Mouse (Mus musculus): ENCODE results near the gene Slfn2. TPM values are rescaled to one million over a fixed set of nuclear protein-coding genes. Genes with fewer than 3 reads are reported as not detected.

The Slfn2 gene
- total RNA-seq, 2 experiments from 2014 or later: 1.1 to 1.8 TPM

- intact Hi-C loops (cut with DNase I): no loop called here
- no peak for DNase-seq (ENCODE audit: low spot score in 2 of 2)
Measured at GRCm38 (mm10) chr11:83067982-83068694, 3.2 kb downstream of the Slfn2 start.

GRCm38 (mm10) chr11:83070321-83070970 lies 5.5 kb downstream of the Slfn2 start:
- intact Hi-C loops (cut with DNase I): no loop called here
- DNase-seq (ENCODE audit: low spot score in 2 of 2): no peak

- intact Hi-C loops (cut with DNase I): no loop called here
- DNase-seq (ENCODE audit: low spot score in 2 of 2): no peak
Measured at GRCm38 (mm10) chr11:83077714-83078422, 13.0 kb downstream of the Slfn2 start.

GRCm38 (mm10) chr11:83078423-83079140 lies 13.7 kb downstream of the Slfn2 start:
- intact Hi-C loops (cut with DNase I): no loop called here
- DNase-seq (ENCODE audit: low spot score in 2 of 2): no peak

- DNase-seq (ENCODE audit: low spot score in 2 of 2): no peak
- intact Hi-C loops (cut with DNase I): no loop called here
Measured at GRCm38 (mm10) chr11:83079487-83080199, 14.7 kb downstream of the Slfn2 start.

GRCm38 (mm10) chr11:83082741-83083473 lies 18.0 kb downstream of the Slfn2 start:
- intact Hi-C loops (cut with DNase I): no loop called here
- no peak for DNase-seq (ENCODE audit: low spot score in 2 of 2)

- DNase-seq (ENCODE audit: low spot score in 2 of 2): no peak
- intact Hi-C loops (cut with DNase I): no loop called here
Measured at GRCm38 (mm10) chr11:83084161-83084560, 19.2 kb downstream of the Slfn2 start.

GRCm38 (mm10) chr11:83084761-83085160 lies 19.8 kb downstream of the Slfn2 start:
- intact Hi-C loops (cut with DNase I): no loop called here
- DNase-seq (ENCODE audit: low spot score in 2 of 2): no peak

GRCm38 (mm10) chr11:83115138-83115537 lies 50.2 kb downstream of the Slfn2 start:
- intact Hi-C loops (cut with DNase I): no loop called here
- no peak for DNase-seq (ENCODE audit: low spot score in 2 of 2)

GRCm38 (mm10) chr11:83116597-83117227 lies 51.8 kb downstream of the Slfn2 start, which contains the start of gene Slfn1:
TSS of gene Slfn1 (plus strand) at chr11:83116849.
- intact Hi-C loops (cut with DNase I): no loop called here

GRCm38 (mm10) chr11:83118056-83118455 lies 53.1 kb downstream of the Slfn2 start:
- no peak for DNase-seq (ENCODE audit: low spot score in 2 of 2)

More at GRCm38 (mm10) chr11:83116597-83117227, 51.8 kb downstream of the Slfn2 start, which contains the start of gene Slfn1:
- DNase-seq (ENCODE audit: low spot score in 2 of 2): no peak

More at GRCm38 (mm10) chr11:83118056-83118455, 53.1 kb downstream of the Slfn2 start:
- intact Hi-C loops (cut with DNase I): no loop called here

Small RNA genes within 50 kb of the gene (microRNA-seq; reads per million reads assigned to microRNA genes)
- gene Gm27598: not detected

Other genes starting within 250 kb of the Slfn2 start
- 10 to 100 TPM in 1 of 2 experiments, 1 to 10 TPM in 1; 9.2 to 10.3 TPM for gene Rffl, start 193.9 kb upstream of the Slfn2 start, total RNA-seq (2021)
- gene Rad51d, start 174.5 kb upstream of the Slfn2 start, total RNA-seq (2021): 10 to 100 TPM; 18.0 to 21.0 TPM
- gene Fndc8, start 173.0 kb upstream of the Slfn2 start, total RNA-seq (2021): not detected
- gene Nle1, start 156.7 kb upstream of the Slfn2 start, total RNA-seq (2021): 10 to 100 TPM; 30.6 to 44.8 TPM
- gene Unc45b, start 154.6 kb upstream of the Slfn2 start, total RNA-seq (2021): 1 to 10 TPM; 1.2 to 2.3 TPM
- 1 to 10 TPM; 4.1 to 4.3 TPM for gene Slfn5, start 113.8 kb upstream of the Slfn2 start, total RNA-seq (2021)
- under 1 TPM; 0.30 to 0.36 TPM for gene Slfn9, start 73.3 kb upstream of the Slfn2 start, total RNA-seq (2021)
- gene Slfn8, start 44.3 kb upstream of the Slfn2 start, total RNA-seq (2021): under 1 TPM; 0.34 to 0.39 TPM
- not detected for gene Slfn1, start 51.7 kb downstream of the Slfn2 start, total RNA-seq (2021)
- not detected for gene Slfn4, start 110.1 kb downstream of the Slfn2 start, total RNA-seq (2021)
- gene Slfn3, start 126.2 kb downstream of the Slfn2 start, total RNA-seq (2021): 1 to 10 TPM in 1 of 2 experiments, under 1 TPM in 1; 0.37 to 1.0 TPM
- not detected for gene Slfn14, start 221.6 kb downstream of the Slfn2 start, total RNA-seq (2021)
- gene Ap2b1, start 233.9 kb downstream of the Slfn2 start, total RNA-seq (2021): 100 to 1,000 TPM; 268 to 286 TPM
- gene Pex12, start 237.5 kb downstream of the Slfn2 start, total RNA-seq (2021): 10 to 100 TPM in 1 of 2 experiments, 1 to 10 TPM in 1; 8.1 to 11.3 TPM

Data from left cerebral cortex, postnatal 36 days (tissue).